Mouse (Mus musculus): ENCODE data around the gene Ano8. TPM values are rescaled to one million over a fixed set of nuclear protein-coding genes. Genes with fewer than 3 reads are reported as not detected.

The Ano8 gene
- total and polyA plus RNA-seq, 2 experiments = 2.3 to 5.2 TPM

- peak; percentile 93 for DNase-seq (ENCODE audit: extremely low read depth, low read depth, low spot score)
- Histone ChIP-seq H3K9ac (ENCODE audit: low read depth, low read length) (peak within 1 kb of the TSS; percentile 92), H3K36me3 (ENCODE audit: control insufficient read depth, insufficient read depth, low read length) (no peaks in the 10 kb centered on the region), H3K27ac (replicated peaks; ENCODE audit: insufficient read depth, low read depth, low read length) (no peak within 1 kb of the TSS; the same call in 1 of the 2 replicates), H3K27me3 (ENCODE audit: control insufficient read depth, insufficient read depth, low read length) (no peaks in the 10 kb centered on the region), H3K4me3 (ENCODE audit: insufficient read depth, low read depth, low read length) (peak within 1 kb of the TSS; percentile 86), H3K79me2 (ENCODE audit: control insufficient read depth, insufficient read depth, low read length) (peaks cover 13% of the 10 kb centered on the region; the same call in 1 of the 2 replicates), H3K4me1 (ENCODE audit: control insufficient read depth, insufficient read depth, low read length) (peaks cover 13% of the 10 kb centered on the region)
- TF ChIP-seq POLR2A (IDR thresholded peaks at IDR 0.05; ENCODE audit: extremely low read depth, insufficient read depth, low read length) (peak; percentile 53; the same call in 1 of the 2 replicates), CTCF (IDR thresholded peaks at IDR 0.05; ENCODE audit: low read depth, low read length) (no peak)
- under 1% methylated on average over 52 of the region's 52 CpGs for WGBS
These were observed 16.8 kb downstream of the Ano8 start, which contains the start of gene Dda1 for GRCm38 (mm10) chr8:71468916-71469315. TSS of gene Dda1 (plus strand) at chr8:71469199.

GRCm38 (mm10) chr8:71468001-71468400 lies 17.8 kb downstream of the Ano8 start:
- peaks cover 13% of the 10 kb centered on the region; the same call in 1 of the 2 replicates for H3K79me2 ChIP-seq (ENCODE audit: control insufficient read depth, insufficient read depth, low read length)
- H3K4me1 ChIP-seq (ENCODE audit: control insufficient read depth, insufficient read depth, low read length) = peaks cover 16% of the 10 kb centered on the region
- no peak overlapping the region for H3K27ac ChIP-seq (replicated peaks; ENCODE audit: insufficient read depth, low read depth, low read length)
- no peak overlapping the region for H3K9ac ChIP-seq (ENCODE audit: low read depth, low read length)
- H3K36me3 ChIP-seq (ENCODE audit: control insufficient read depth, insufficient read depth, low read length) = no peaks in the 10 kb centered on the region
- no peak for DNase-seq (ENCODE audit: extremely low read depth, low read depth, low spot score)
- WGBS = 93% methylated on average over 1 of the region's 1 CpGs
- H3K27me3 ChIP-seq (ENCODE audit: control insufficient read depth, insufficient read depth, low read length) = no peaks in the 10 kb centered on the region
- no peak overlapping the region for H3K4me3 ChIP-seq (ENCODE audit: insufficient read depth, low read depth, low read length)
- TF ChIP-seq POLR2A (IDR thresholded peaks at IDR 0.05; ENCODE audit: extremely low read depth, insufficient read depth, low read length) (no peak), CTCF (IDR thresholded peaks at IDR 0.05; ENCODE audit: low read depth, low read length) (no peak)

- TF ChIP-seq POLR2A (IDR thresholded peaks at IDR 0.05; ENCODE audit: extremely low read depth, insufficient read depth, low read length) (no peak), CTCF (IDR thresholded peaks at IDR 0.05; ENCODE audit: low read depth, low read length) (no peak)
- Histone ChIP-seq H3K4me3 (ENCODE audit: insufficient read depth, low read depth, low read length) (no peak overlapping the region), H3K79me2 (ENCODE audit: control insufficient read depth, insufficient read depth, low read length) (peaks cover 13% of the 10 kb centered on the region; the same call in 1 of the 2 replicates), H3K27ac (replicated peaks; ENCODE audit: insufficient read depth, low read depth, low read length) (no peak overlapping the region), H3K27me3 (ENCODE audit: control insufficient read depth, insufficient read depth, low read length) (no peaks in the 10 kb centered on the region), H3K4me1 (ENCODE audit: control insufficient read depth, insufficient read depth, low read length) (peaks cover 20% of the 10 kb centered on the region), H3K36me3 (ENCODE audit: control insufficient read depth, insufficient read depth, low read length) (no peaks in the 10 kb centered on the region), H3K9ac (ENCODE audit: low read depth, low read length) (no peak overlapping the region)
- DNase-seq (ENCODE audit: extremely low read depth, low read depth, low spot score) = no peak
- WGBS = 94% methylated on average over 2 of the region's 2 CpGs
These were observed 18.6 kb downstream of the Ano8 start for GRCm38 (mm10) chr8:71467201-71467600.

- WGBS = 98% methylated on average over 5 of the region's 5 CpGs
- Histone ChIP-seq H3K79me2 (ENCODE audit: control insufficient read depth, insufficient read depth, low read length) (peaks cover 13% of the 10 kb centered on the region; the same call in 1 of the 2 replicates), H3K27me3 (ENCODE audit: control insufficient read depth, insufficient read depth, low read length) (no peaks in the 10 kb centered on the region), H3K4me1 (ENCODE audit: control insufficient read depth, insufficient read depth, low read length) (peaks cover 21% of the 10 kb centered on the region), H3K27ac (replicated peaks; ENCODE audit: insufficient read depth, low read depth, low read length) (no peak overlapping the region), H3K36me3 (ENCODE audit: control insufficient read depth, insufficient read depth, low read length) (no peaks in the 10 kb centered on the region), H3K4me3 (ENCODE audit: insufficient read depth, low read depth, low read length) (no peak overlapping the region), H3K9ac (ENCODE audit: low read depth, low read length) (no peak overlapping the region)
- no peak for DNase-seq (ENCODE audit: extremely low read depth, low read depth, low spot score)
- TF ChIP-seq POLR2A (IDR thresholded peaks at IDR 0.05; ENCODE audit: extremely low read depth, insufficient read depth, low read length) = no peak
These were observed 19.6 kb downstream of the Ano8 start for GRCm38 (mm10) chr8:71466198-71466597.

- H3K4me1 ChIP-seq (ENCODE audit: control insufficient read depth, insufficient read depth, low read length) = peaks cover 21% of the 10 kb centered on the region
- WGBS = 84% methylated on average over 8 of the region's 8 CpGs
- H3K79me2 ChIP-seq (ENCODE audit: control insufficient read depth, insufficient read depth, low read length) = peaks cover 13% of the 10 kb centered on the region; the same call in 1 of the 2 replicates
- peak overlapping the region; percentile 79; the same call in 1 of the 2 replicates for H3K4me3 ChIP-seq (ENCODE audit: insufficient read depth, low read depth, low read length)
- H3K9ac ChIP-seq (ENCODE audit: low read depth, low read length) = no peak overlapping the region
- no peaks in the 10 kb centered on the region for H3K27me3 ChIP-seq (ENCODE audit: control insufficient read depth, insufficient read depth, low read length)
- DNase-seq (ENCODE audit: extremely low read depth, low read depth, low spot score) = no peak
- no peak overlapping the region for H3K27ac ChIP-seq (replicated peaks; ENCODE audit: insufficient read depth, low read depth, low read length)
- H3K36me3 ChIP-seq (ENCODE audit: control insufficient read depth, insufficient read depth, low read length) = no peaks in the 10 kb centered on the region
- TF ChIP-seq CTCF (IDR thresholded peaks at IDR 0.05; ENCODE audit: low read depth, low read length) (no peak), POLR2A (IDR thresholded peaks at IDR 0.05; ENCODE audit: extremely low read depth, insufficient read depth, low read length) (no peak)
These were observed 20.0 kb downstream of the Ano8 start for GRCm38 (mm10) chr8:71465733-71466132.
